Mouse (Mus musculus) neural tube, embryonic 14.5 days (tissue): ENCODE measurements at regions not wholly inside any gene's neighbourhood (a gene's known extent, or its start where the extent isn't known, plus 50 kb on each side); places are given as distances from the start of the nearest gene placed in this dataset.

Experiments
- ATAC-seq: fragments of 200-750 bp; cut with Nextera tagmentation; 2 replicates; pipeline ENCODE4 v1.8.0; 2017; ENCODE audit warnings: low read depth, mild to moderate bottlenecking, moderate TSS enrichment, moderate library complexity
- H3K27ac ChIP-seq: fragments of 300-500 bp; sonication (generic); 2 replicates; pipeline ENCODE4 v1.5.1; 2014; ENCODE audit warnings: low read depth, mild to moderate bottlenecking, control low read depth, low read length, moderate library complexity, mixed read lengths
- H3K27me3 ChIP-seq: fragments of 300-500 bp; sonication (generic); 2 replicates; pipeline ENCODE4 v1.6.1; 2014; ENCODE audit warnings: low read length; ENCODE audit not compliant: control insufficient read depth, insufficient read depth
- H3K36me3 ChIP-seq: fragments of 300-500 bp; sonication (generic); 2 replicates; pipeline ENCODE4 v1.6.1; 2014; ENCODE audit warnings: low read length, mixed read lengths; ENCODE audit not compliant: control insufficient read depth, insufficient read depth
- H3K4me1 ChIP-seq: fragments of 300-500 bp; sonication (generic); 2 replicates; pipeline ENCODE4 v1.6.1; 2014; ENCODE audit warnings: low read length; ENCODE audit not compliant: control insufficient read depth, insufficient read depth
- H3K4me2 ChIP-seq: fragments of 300-500 bp; sonication (generic); 2 replicates; pipeline ENCODE4 v1.6.1; 2014; ENCODE audit warnings: mild to moderate bottlenecking, low read depth, low read length, control low read depth
- H3K4me3 ChIP-seq: fragments of 300-500 bp; sonication (generic); 2 replicates; pipeline ENCODE4 v1.5.1; 2014; ENCODE audit warnings: low read depth, low read length, control low read depth, mixed read lengths
- H3K9ac ChIP-seq: fragments of 300-500 bp; sonication (generic); replicated peaks from 2 replicates; pipeline ENCODE4 v1.6.1; 2014; ENCODE audit warnings: low read depth, mild to moderate bottlenecking, control low read depth, low read length, mixed read lengths
- H3K9me3 ChIP-seq: fragments of 300-500 bp; sonication (generic); 2 replicates; pipeline ENCODE4 v1.6.1; 2016; ENCODE audit warnings: low read length; ENCODE audit not compliant: control insufficient read depth
- WGBS: fragments of 180-500 bp; shearing (Covaris S2); extraction: QIAGEN DNeasy Blood & Tissue Kit; methylation state at CpG from one replicate; pipeline ENCODE4 v1.1.7; 2014; 5-methylcytosine and 5-hydroxymethylcytosine counted together

GRCm38 (mm10) chr14:71674564-71674963 is 817.1 kb downstream of the Gm9195 start:
- H3K4me2 ChIP-seq: no peak overlapping the region
- no peak overlapping the region for H3K27ac ChIP-seq
- no peak overlapping the region for H3K9ac ChIP-seq
- H3K27me3 ChIP-seq: no peaks in the 10 kb centered on the region
- no peak for ATAC-seq
- H3K4me3 ChIP-seq: no peak overlapping the region
- WGBS: 75% methylated on average over 4 of the region's 4 CpGs
- H3K36me3 ChIP-seq: no peaks in the 10 kb centered on the region
- H3K9me3 ChIP-seq: no peaks in the 10 kb centered on the region
- no peaks in the 10 kb centered on the region for H3K4me1 ChIP-seq

GRCm38 (mm10) chr14:71673837-71674236 is 817.8 kb downstream of the Gm9195 start:
- H3K4me3 ChIP-seq: no peak overlapping the region
- H3K27me3 ChIP-seq: no peaks in the 10 kb centered on the region
- WGBS: 84% methylated on average over 2 of the region's 2 CpGs
- H3K4me2 ChIP-seq: no peak overlapping the region
- no peak for ATAC-seq
- H3K27ac ChIP-seq: no peak overlapping the region
- no peaks in the 10 kb centered on the region for H3K9me3 ChIP-seq
- H3K9ac ChIP-seq: no peak overlapping the region
- no peaks in the 10 kb centered on the region for H3K4me1 ChIP-seq
- H3K36me3 ChIP-seq: no peaks in the 10 kb centered on the region

GRCm38 (mm10) chr14:71672481-71672880 is 819.2 kb downstream of the Gm9195 start:
- no peaks in the 10 kb centered on the region for H3K36me3 ChIP-seq
- ATAC-seq: no peak
- 69% methylated on average over 1 of the region's 1 CpGs for WGBS

GRCm38 (mm10) chr14:71671994-71672393 is 819.6 kb downstream of the Gm9195 start:
- Histone ChIP-seq H3K4me2 (no peak overlapping the region), H3K4me1 (no peaks in the 10 kb centered on the region), H3K9me3 (no peaks in the 10 kb centered on the region), H3K9ac (no peak overlapping the region), H3K27ac (no peak overlapping the region), H3K4me3 (no peak overlapping the region), H3K36me3 (no peaks in the 10 kb centered on the region), H3K27me3 (no peaks in the 10 kb centered on the region)
- WGBS: 60% methylated on average over 2 of the region's 2 CpGs
- ATAC-seq: no peak

More at GRCm38 (mm10) chr14:71672481-71672880, 819.2 kb downstream of the Gm9195 start:
- no peak overlapping the region for H3K9ac ChIP-seq
- H3K9me3 ChIP-seq: no peaks in the 10 kb centered on the region
- no peaks in the 10 kb centered on the region for H3K27me3 ChIP-seq
- H3K27ac ChIP-seq: no peak overlapping the region
- H3K4me3 ChIP-seq: no peak overlapping the region
- no peak overlapping the region for H3K4me2 ChIP-seq
- no peaks in the 10 kb centered on the region for H3K4me1 ChIP-seq

GRCm38 (mm10) chr14:71670435-71670834 is 821.2 kb downstream of the Gm9195 start:
- no peaks in the 10 kb centered on the region for H3K36me3 ChIP-seq
- no peaks in the 10 kb centered on the region for H3K27me3 ChIP-seq
- peak; percentile 65; the same call in 1 of the 2 replicates for ATAC-seq
- no peaks in the 10 kb centered on the region for H3K9me3 ChIP-seq
- WGBS: 6% methylated on average over 1 of the region's 1 CpGs
- H3K9ac ChIP-seq: no peak overlapping the region
- no peak overlapping the region for H3K4me2 ChIP-seq
- no peak overlapping the region for H3K27ac ChIP-seq
- H3K4me1 ChIP-seq: no peaks in the 10 kb centered on the region
- no peak overlapping the region for H3K4me3 ChIP-seq

- 89% methylated on average over 1 of the region's 1 CpGs for WGBS
- H3K9ac ChIP-seq: no peak overlapping the region
- no peaks in the 10 kb centered on the region for H3K27me3 ChIP-seq
- ATAC-seq: no peak
- no peaks in the 10 kb centered on the region for H3K4me1 ChIP-seq
- no peak overlapping the region for H3K4me3 ChIP-seq
- no peaks in the 10 kb centered on the region for H3K9me3 ChIP-seq
- no peak overlapping the region for H3K4me2 ChIP-seq
- no peaks in the 10 kb centered on the region for H3K36me3 ChIP-seq
- H3K27ac ChIP-seq: no peak overlapping the region
Observed at GRCm38 (mm10) chr14:71666656-71667055, 825.0 kb downstream of the Gm9195 start.

- H3K27ac ChIP-seq: no peak overlapping the region
- no peaks in the 10 kb centered on the region for H3K9me3 ChIP-seq
- no peaks in the 10 kb centered on the region for H3K4me1 ChIP-seq
- no peaks in the 10 kb centered on the region for H3K36me3 ChIP-seq
- no peak overlapping the region for H3K4me3 ChIP-seq
- 71% methylated on average over 2 of the region's 2 CpGs for WGBS
- no peak overlapping the region for H3K4me2 ChIP-seq
- H3K27me3 ChIP-seq: no peaks in the 10 kb centered on the region
- ATAC-seq: no peak
- H3K9ac ChIP-seq: no peak overlapping the region
Observed at GRCm38 (mm10) chr14:71660166-71660565, 831.5 kb downstream of the Gm9195 start.

GRCm38 (mm10) chr14:71654785-71655627 is 836.6 kb downstream of the Gm9195 start:
- H3K9me3 ChIP-seq: no peaks in the 10 kb centered on the region
- no peak overlapping the region for H3K4me2 ChIP-seq
- no peaks in the 10 kb centered on the region for H3K36me3 ChIP-seq
- WGBS: 80% methylated on average over 3 of the region's 3 CpGs
- no peak overlapping the region for H3K9ac ChIP-seq
- ATAC-seq: no peak
- H3K27me3 ChIP-seq: no peaks in the 10 kb centered on the region
- H3K4me3 ChIP-seq: no peak overlapping the region
- H3K27ac ChIP-seq: no peak overlapping the region
- H3K4me1 ChIP-seq: no peaks in the 10 kb centered on the region

- WGBS: 85% methylated on average over 1 of the region's 1 CpGs
- no peak for ATAC-seq
- Histone ChIP-seq H3K9me3 (no peaks in the 10 kb centered on the region), H3K4me1 (no peaks in the 10 kb centered on the region), H3K27ac (no peak overlapping the region), H3K36me3 (no peaks in the 10 kb centered on the region), H3K4me2 (no peak overlapping the region), H3K9ac (no peak overlapping the region), H3K4me3 (no peak overlapping the region), H3K27me3 (no peaks in the 10 kb centered on the region)
Observed at GRCm38 (mm10) chr14:71642536-71642935, 849.1 kb downstream of the Gm9195 start.
